Mouse (Mus musculus) mesoderm, embryonic 11.5 days (tissue): Measurements from ENCODE around the gene Rbmx.
A peak's percentile ranks its signal among the peaks of the same experiment; 100 is the strongest.

ENCODE experiments used
- DNase-seq: peaks from one replicate; pipeline ENCODE4 v3.0.0-alpha.2; 2012; ENCODE audit warnings: low read depth, low spot score

Gene Rbmx

GRCm38 (mm10) chrX:57392367-57393246, at the start of gene Rbmx:
TSS of gene Rbmx (minus strand) at chrX:57393036.
- DNase-seq = peak; percentile 92

- no peak for DNase-seq
Observed at GRCm38 (mm10) chrX:57433897-57434296, 41.1 kb upstream of the Rbmx start.

- DNase-seq = peak; percentile 5
Observed at GRCm38 (mm10) chrX:57431610-57432009, 38.8 kb upstream of the Rbmx start.

GRCm38 (mm10) chrX:57408769-57409168, 15.9 kb upstream of the Rbmx start, which contains the start of gene Gm364:
TSS of gene Gm364 (plus strand) at chrX:57409154.
- no peak for DNase-seq

- peak; percentile 29 for DNase-seq
Observed at GRCm38 (mm10) chrX:57403651-57404050, 10.8 kb upstream of the Rbmx start.

GRCm38 (mm10) chrX:57401388-57401787, 8.6 kb upstream of the Rbmx start:
- DNase-seq = no peak

GRCm38 (mm10) chrX:57393412-57393811, 576 bp upstream of the Rbmx start:
- DNase-seq = no peak

GRCm38 (mm10) chrX:57380915-57381314, 11.9 kb downstream of the Rbmx start:
- no peak for DNase-seq

GRCm38 (mm10) chrX:57378579-57378978, 14.3 kb downstream of the Rbmx start:
- DNase-seq = no peak

GRCm38 (mm10) chrX:57377096-57377495, 15.7 kb downstream of the Rbmx start:
- no peak for DNase-seq

GRCm38 (mm10) chrX:57374029-57374428, 18.8 kb downstream of the Rbmx start:
- no peak for DNase-seq

- DNase-seq = no peak
Observed at GRCm38 (mm10) chrX:57373543-57373942, 19.3 kb downstream of the Rbmx start.

- DNase-seq = no peak
Observed at GRCm38 (mm10) chrX:57372965-57373364, 19.9 kb downstream of the Rbmx start.

- DNase-seq = no peak
Observed at GRCm38 (mm10) chrX:57364891-57365569, 27.8 kb downstream of the Rbmx start.

- DNase-seq = no peak
Observed at GRCm38 (mm10) chrX:57359316-57359715, 33.5 kb downstream of the Rbmx start.

GRCm38 (mm10) chrX:57339220-57339619, 53.6 kb downstream of the Rbmx start:
- DNase-seq = no peak

GRCm38 (mm10) chrX:57338371-57339211, 54.2 kb downstream of the Rbmx start, which contains the start of gene Arhgef6:
TSS of gene Arhgef6 (minus strand) at chrX:57338729.
- DNase-seq = no peak

GRCm38 (mm10) chrX:57337582-57337981, 55.3 kb downstream of the Rbmx start:
- no peak for DNase-seq

GRCm38 (mm10) chrX:57336958-57337357, 55.9 kb downstream of the Rbmx start:
- no peak for DNase-seq

- no peak for DNase-seq
Observed at GRCm38 (mm10) chrX:57335313-57335712, 57.5 kb downstream of the Rbmx start.
